Mouse (Mus musculus) forebrain, postnatal 0 days (tissue): ENCODE measurements around the gene Cpsf4l. TPM values are rescaled to one million over a fixed set of nuclear protein-coding genes. Genes with fewer than 3 reads are reported as not detected.
A peak's percentile ranks its signal among the peaks of the same experiment; 100 is the strongest.

Experiments
- ATAC-seq: fragments of 200-750 bp; cut with Nextera tagmentation; 2 replicates; pipeline ENCODE4 v1.8.0; 2017; ENCODE audit warnings: mild to moderate bottlenecking, moderate library complexity
- DNase-seq: peaks from one replicate; pipeline ENCODE4 v3.0.0-alpha.2; 2015
- H3K27ac ChIP-seq: fragments of 300-500 bp; sonication (generic); 2 replicates; pipeline ENCODE4 v1.5.1; 2014; ENCODE audit warnings: low read depth, mild to moderate bottlenecking, antibody characterized with exemption, low read length, moderate library complexity, mixed read lengths
- H3K27me3 ChIP-seq: fragments of 300-500 bp; sonication (generic); 2 replicates; pipeline ENCODE4 v1.6.1; 2014; ENCODE audit warnings: mild to moderate bottlenecking, low read length, mixed read lengths; ENCODE audit not compliant: insufficient read depth
- H3K36me3 ChIP-seq: fragments of 300-500 bp; sonication (generic); 2 replicates; pipeline ENCODE4 v1.6.1; 2014; ENCODE audit warnings: mild to moderate bottlenecking, moderate library complexity; ENCODE audit not compliant: insufficient read depth
- H3K4me1 ChIP-seq: fragments of 300-500 bp; sonication (generic); 2 replicates; pipeline ENCODE4 v1.6.1; 2014; ENCODE audit warnings: antibody characterized with exemption; ENCODE audit not compliant: insufficient read depth
- H3K4me2 ChIP-seq: fragments of 300-500 bp; sonication (generic); 2 replicates; pipeline ENCODE4 v1.6.1; 2014; ENCODE audit warnings: low read depth, mild to moderate bottlenecking, moderate library complexity
- H3K4me3 ChIP-seq: fragments of 300-500 bp; sonication (generic); 2 replicates; pipeline ENCODE4 v1.5.1; 2014; ENCODE audit warnings: low read depth, low read length, mixed read lengths
- H3K9ac ChIP-seq: fragments of 300-500 bp; sonication (generic); 2 replicates; pipeline ENCODE4 v1.6.1; 2014; ENCODE audit warnings: mild to moderate bottlenecking
- H3K9me3 ChIP-seq: fragments of 300-500 bp; sonication (generic); 2 replicates; pipeline ENCODE4 v1.6.1; 2016; ENCODE audit warnings: low read length
- CTCF ChIP-seq: sonication (generic); IDR thresholded peaks from 2 replicates; pipeline ENCODE4 v1.5.1; 2016; ENCODE audit warnings: antibody characterized with exemption, control low read depth, low read depth
- WGBS: fragments of 180-500 bp; shearing (Covaris S2); extraction: QIAGEN DNeasy Blood & Tissue Kit; methylation state at CpG from one replicate; pipeline ENCODE4 v1.1.7; 2014; 5-methylcytosine and 5-hydroxymethylcytosine counted together
- polyA plus RNA-seq: library from polyadenylated mRNA; unstranded; fragments of >200 nt; fragmentation: Nextera tagmentation; extraction: Ambion mirVana; gene quantifications from 2 replicates; pipeline ENCODE4 v1.2.1, GENCODE M21; 2015
- total RNA-seq: library from RNA; depleted of rRNA; stranded (reverse); fragments of >200 nt; gene quantifications from 2 replicates; pipeline ENCODE4 v1.2.3, GENCODE M21; 2014

Gene Cpsf4l
- total and polyA plus RNA-seq, 2 experiments from 2014 or later, result 0.30 TPM; not detected in 1

DNA sequence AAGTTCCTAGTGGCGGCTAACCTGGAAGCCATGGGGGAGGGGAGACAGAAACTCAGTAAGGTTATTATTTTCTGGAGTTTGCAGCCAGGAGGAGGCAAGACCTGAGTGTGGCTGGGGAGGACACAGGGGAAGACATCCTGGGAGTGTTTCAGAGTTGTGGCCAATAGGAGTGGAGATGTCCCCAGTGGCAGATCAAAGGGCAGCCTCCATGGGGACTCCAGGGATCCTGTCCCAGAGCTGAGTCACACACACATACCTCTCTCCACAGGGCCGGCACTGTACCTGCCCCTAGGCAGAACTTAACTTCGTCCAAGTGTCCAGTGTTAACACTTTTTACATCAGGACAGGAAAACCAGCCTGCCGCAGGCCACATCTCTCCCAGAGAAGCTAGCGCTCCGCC is 25.3 kb upstream of the Cpsf4l start:
- 80% methylated on average over 6 of the region's 6 CpGs for WGBS

DNA sequence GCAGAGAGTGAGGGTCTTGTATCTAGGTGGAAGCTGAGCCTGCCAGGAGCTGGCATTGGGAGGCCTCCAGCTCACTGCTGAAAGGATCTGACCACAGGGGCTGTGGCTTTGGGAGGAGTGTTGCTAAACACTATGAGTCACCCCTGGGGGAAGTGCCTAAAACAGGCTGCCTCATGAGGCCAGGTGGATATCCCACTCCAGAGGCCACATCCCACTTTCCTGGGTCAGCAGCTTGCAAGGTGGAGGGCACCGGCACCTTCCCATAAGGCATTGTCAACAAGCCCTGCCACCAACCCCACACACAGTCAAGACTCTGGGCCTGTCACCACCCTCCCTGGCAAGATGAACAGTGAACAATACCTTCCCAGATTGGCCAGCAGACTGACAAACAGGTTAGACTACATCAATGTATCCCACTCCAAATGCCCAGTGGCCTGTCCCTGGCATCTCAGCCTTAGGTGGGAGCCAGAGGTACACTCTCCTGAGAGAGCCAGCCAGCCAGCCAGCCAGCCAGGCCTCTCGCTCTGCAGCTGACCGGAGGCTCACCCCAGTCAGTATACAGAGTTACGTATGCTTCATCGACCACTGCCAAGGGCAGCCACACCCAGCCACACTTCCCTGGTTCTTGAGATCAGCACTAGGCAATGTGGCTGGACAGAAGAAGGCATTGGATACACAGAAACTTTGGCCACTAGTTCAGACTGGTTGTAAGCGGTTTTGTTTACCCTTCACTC is 24.0 kb upstream of the Cpsf4l start:
- no peaks in the 10 kb centered on the region for H3K4me1 ChIP-seq
- no peak overlapping the region for H3K4me2 ChIP-seq
- TF ChIP-seq CTCF, result no peak
- H3K4me3 ChIP-seq, result no peak overlapping the region
- no peak overlapping the region for H3K27ac ChIP-seq
- DNase-seq (no peak), ATAC-seq (peak; percentile 20)
- no peaks in the 10 kb centered on the region for H3K27me3 ChIP-seq
- 46% methylated on average over 6 of the region's 6 CpGs for WGBS
- H3K36me3 ChIP-seq, result peaks cover 8% of the 10 kb centered on the region
- no peaks in the 10 kb centered on the region for H3K9me3 ChIP-seq
- no peak overlapping the region for H3K9ac ChIP-seq

More for the DNA sequence above, 25.3 kb upstream of the Cpsf4l start:
- H3K36me3 ChIP-seq, result no peaks in the 10 kb centered on the region
- no peaks in the 10 kb centered on the region for H3K4me1 ChIP-seq
- H3K4me2 ChIP-seq, result no peak overlapping the region
- no peak for DNase-seq
- H3K27ac ChIP-seq, result no peak overlapping the region
- H3K9ac ChIP-seq, result no peak overlapping the region
- no peaks in the 10 kb centered on the region for H3K9me3 ChIP-seq
- no peak for TF ChIP-seq CTCF
- H3K27me3 ChIP-seq, result no peaks in the 10 kb centered on the region
- no peak overlapping the region for H3K4me3 ChIP-seq
- no peak for ATAC-seq

DNA sequence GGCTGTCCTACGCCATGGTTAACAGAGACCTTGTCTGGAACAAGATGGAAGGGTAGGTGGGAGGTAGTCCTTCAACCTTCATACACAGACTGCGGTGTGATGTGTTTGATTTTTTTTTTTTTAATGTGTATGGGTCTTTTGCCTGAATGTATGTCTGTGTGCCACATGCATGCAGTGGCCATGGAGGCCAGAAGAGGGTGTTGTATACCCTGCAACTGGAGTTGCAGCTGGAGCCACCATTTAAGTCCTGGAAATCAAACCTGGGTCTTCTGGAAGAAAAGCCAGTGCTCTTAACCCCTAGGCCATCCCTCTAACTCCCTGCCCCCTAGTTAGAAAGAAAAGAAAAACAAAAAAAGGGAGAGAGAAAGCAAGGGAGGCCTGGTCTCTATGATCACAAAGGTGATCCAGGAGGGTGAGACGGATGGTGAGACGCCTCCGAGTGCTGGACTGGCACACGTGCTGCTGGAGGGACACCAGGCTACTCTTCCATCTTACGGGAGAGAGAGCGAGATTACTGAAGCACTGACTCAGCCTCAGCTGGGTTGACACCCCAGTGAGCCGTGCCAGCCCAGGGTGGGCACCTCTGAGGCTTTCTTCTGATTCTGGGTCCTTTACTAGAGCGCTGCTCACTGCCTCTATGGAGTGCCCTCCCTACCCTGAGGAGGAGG is 22.3 kb upstream of the Cpsf4l start:
- H3K36me3 ChIP-seq, result peaks cover 25% of the 10 kb centered on the region
- H3K27ac ChIP-seq, result no peak overlapping the region
- TF ChIP-seq CTCF, result no peak
- H3K4me1 ChIP-seq, result no peaks in the 10 kb centered on the region
- no peak overlapping the region for H3K4me2 ChIP-seq
- WGBS, result 93% methylated on average over 10 of the region's 10 CpGs
- H3K9me3 ChIP-seq, result no peaks in the 10 kb centered on the region
- H3K9ac ChIP-seq, result no peak overlapping the region
- ATAC-seq (no peak), DNase-seq (no peak)
- H3K27me3 ChIP-seq, result no peaks in the 10 kb centered on the region
- H3K4me3 ChIP-seq, result no peak overlapping the region

DNA sequence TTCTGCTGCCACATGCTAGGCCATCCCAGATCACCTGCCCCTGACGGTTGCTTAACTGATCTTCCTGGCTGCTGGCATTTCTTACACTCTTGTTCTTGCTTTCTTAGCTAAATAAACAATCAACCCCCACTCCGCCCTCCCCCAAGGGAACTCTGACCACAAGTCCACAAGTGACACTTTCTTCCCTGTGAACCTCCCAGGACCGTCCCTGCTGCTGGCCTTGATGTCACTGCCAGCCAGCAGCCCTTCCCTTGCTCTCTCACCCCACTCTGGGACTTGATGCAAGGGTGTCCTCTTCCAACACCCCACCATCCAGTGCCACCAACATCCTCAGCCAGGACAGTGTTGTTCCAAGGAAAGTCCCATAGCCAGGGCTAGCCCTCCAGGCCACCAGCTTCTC is 21.1 kb upstream of the Cpsf4l start:
- ATAC-seq (no peak), DNase-seq (no peak)
- Histone ChIP-seq H3K27ac (no peak overlapping the region), H3K4me1 (peaks cover under 1% of the 10 kb centered on the region; the same call in 1 of the 2 replicates), H3K36me3 (peaks cover 33% of the 10 kb centered on the region), H3K9ac (no peak overlapping the region), H3K27me3 (no peaks in the 10 kb centered on the region), H3K4me2 (no peak overlapping the region), H3K4me3 (no peak overlapping the region), H3K9me3 (no peaks in the 10 kb centered on the region)
- no peak for TF ChIP-seq CTCF
- WGBS, result 77% methylated on average over 3 of the region's 3 CpGs

DNA sequence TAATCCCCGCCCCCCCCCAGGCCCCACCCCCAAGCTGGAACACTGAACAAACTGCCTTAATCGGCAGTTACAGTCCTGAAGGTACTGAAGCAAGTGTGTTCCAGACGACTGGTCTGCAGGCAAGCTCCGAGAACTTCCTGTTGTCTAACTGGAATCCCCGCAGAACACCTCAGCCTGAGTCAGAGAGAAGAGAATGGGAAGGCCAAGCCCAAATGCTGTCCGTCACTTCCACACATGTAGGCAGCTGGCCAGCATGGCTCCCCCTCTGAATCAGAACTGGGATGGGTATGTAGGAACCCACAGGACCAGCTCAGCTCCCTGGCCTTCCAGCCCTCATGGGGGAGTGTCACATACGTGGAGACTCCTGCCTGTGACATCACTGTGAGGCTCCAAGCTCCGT is 20.1 kb upstream of the Cpsf4l start:
- ATAC-seq, result no peak
- Histone ChIP-seq H3K4me1 (peaks cover 5% of the 10 kb centered on the region; the same call in 1 of the 2 replicates), H3K9me3 (no peaks in the 10 kb centered on the region), H3K27me3 (no peaks in the 10 kb centered on the region), H3K36me3 (peaks cover 33% of the 10 kb centered on the region), H3K4me2 (no peak overlapping the region), H3K4me3 (no peak overlapping the region), H3K9ac (no peak overlapping the region), H3K27ac (no peak overlapping the region)
- WGBS, result 64% methylated on average over 8 of the region's 8 CpGs
- no peak for DNase-seq
- TF ChIP-seq CTCF, result no peak

DNA sequence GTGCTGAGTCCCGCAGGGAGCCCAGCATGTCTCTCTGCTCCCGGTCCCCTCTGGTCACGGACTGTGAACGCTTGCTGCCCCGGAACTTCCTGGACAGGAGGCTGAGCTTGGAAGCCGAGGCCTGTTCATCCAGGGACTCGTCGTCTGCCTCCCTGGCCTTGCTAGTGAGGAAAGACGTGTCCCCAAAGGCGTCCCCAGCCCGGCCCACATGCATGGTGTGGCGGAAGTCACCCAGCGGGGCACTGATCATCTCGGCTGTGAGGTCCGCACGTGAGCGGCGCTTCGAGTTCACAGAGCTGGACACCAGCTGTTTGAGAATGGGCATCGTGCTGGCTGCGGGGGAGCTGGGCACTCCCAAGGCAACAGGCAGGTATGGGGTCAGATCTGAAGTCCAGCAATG is 19.4 kb upstream of the Cpsf4l start:
- Histone ChIP-seq H3K4me1 (peaks cover 5% of the 10 kb centered on the region; the same call in 1 of the 2 replicates), H3K27me3 (no peaks in the 10 kb centered on the region), H3K9ac (no peak overlapping the region), H3K4me3 (no peak overlapping the region), H3K27ac (no peak overlapping the region), H3K36me3 (peaks cover 33% of the 10 kb centered on the region), H3K4me2 (no peak overlapping the region), H3K9me3 (no peaks in the 10 kb centered on the region)
- DNase-seq, result no peak
- ATAC-seq, result no peak
- WGBS, result 89% methylated on average over 21 of the region's 21 CpGs
- TF ChIP-seq CTCF, result no peak

DNA sequence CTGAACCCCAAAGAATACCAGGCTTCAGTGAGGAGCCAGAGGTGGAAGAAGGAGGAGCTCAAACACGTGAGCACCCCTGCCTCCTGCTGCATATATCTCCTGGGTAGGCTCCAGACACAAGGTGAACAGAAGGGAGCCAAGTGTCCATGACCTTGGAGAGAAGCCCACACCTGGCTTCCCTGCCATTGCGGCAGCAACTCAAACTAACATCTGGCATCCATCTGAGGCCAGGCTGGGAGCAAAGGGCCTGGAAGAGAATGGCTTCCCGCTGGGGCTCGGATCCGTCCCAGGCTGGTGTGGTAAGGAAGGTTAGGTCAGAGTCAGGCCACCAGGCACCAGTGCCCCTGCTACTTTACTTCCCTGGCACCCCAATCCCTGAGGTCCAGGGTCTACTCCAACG is 18.2 kb upstream of the Cpsf4l start:
- Histone ChIP-seq H3K27me3 (no peaks in the 10 kb centered on the region), H3K4me3 (no peak overlapping the region), H3K4me2 (no peak overlapping the region), H3K9me3 (no peaks in the 10 kb centered on the region), H3K4me1 (peaks cover 5% of the 10 kb centered on the region; the same call in 1 of the 2 replicates), H3K27ac (no peak overlapping the region), H3K36me3 (peaks cover 33% of the 10 kb centered on the region), H3K9ac (no peak overlapping the region)
- no peak for DNase-seq
- ATAC-seq, result no peak
- WGBS, result 69% methylated on average over 6 of the region's 6 CpGs
- TF ChIP-seq CTCF, result no peak
